Mouse (Mus musculus): ENCODE measurements at regions not wholly inside any gene's neighbourhood (a gene's known extent, or its start where the extent isn't known, plus 50 kb on each side); places are given as distances from the start of the nearest gene placed in this dataset.
A peak's percentile ranks its signal among the peaks of the same experiment; 100 is the strongest.

DNA sequence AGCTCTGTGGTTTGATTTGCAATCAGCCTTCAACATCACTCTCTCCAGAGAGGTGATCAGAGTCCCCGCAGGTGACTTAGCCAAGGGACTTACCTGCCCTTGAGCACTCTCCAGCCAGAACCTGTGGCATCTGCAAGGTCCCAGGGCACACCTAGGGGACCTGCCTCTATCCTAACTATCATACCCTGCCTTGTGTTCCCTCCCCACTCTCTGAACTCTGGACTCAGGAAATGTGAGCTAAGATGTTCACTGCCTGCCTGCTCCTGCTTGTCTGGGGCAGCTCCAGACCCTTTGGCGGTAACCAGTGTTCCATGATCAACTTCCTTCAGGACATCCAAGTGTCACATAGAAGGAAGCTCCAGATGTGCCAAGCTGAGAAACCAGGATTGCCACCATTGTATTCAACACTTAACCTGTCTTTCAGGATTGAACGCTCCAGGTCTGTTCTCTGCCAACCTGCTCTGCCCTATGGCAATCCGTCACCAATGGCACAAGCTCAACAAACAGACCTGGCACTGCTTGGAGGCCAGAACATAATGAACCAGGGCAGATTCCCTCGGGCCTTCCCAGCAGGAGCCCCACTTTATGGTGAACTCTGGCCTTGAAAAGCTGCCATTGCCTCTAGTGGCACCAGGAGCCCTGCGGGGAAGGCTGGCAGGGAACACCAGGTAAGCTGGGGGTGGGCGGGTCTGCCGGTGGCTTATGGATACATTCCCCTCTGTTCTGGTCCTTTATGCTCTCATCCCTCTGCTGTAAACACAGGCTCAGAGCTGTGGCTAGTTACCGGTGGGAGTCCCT lies 223.2 kb downstream of the Tle3 start:
- CTCF ChIA-PET: no interaction called here
- H3K27me3 ChIP-seq: no peaks in the 10 kb centered on the region
- POLR2A ChIA-PET: no interaction called here
- in situ Hi-C loops (cut with MboI; ENCODE audit: low pct_unique_long_range_greater_than_20kb): no loop called here
- no peak for TF ChIP-seq CTCF (IDR thresholded peaks at IDR 0.05)
- ATAC-seq: no peak
- no peak for DNase-seq (ENCODE audit: low read depth, low spot score)

- no peaks in the 10 kb centered on the region for H3K27me3 ChIP-seq
- in situ Hi-C loops (cut with MboI; ENCODE audit: low pct_unique_long_range_greater_than_20kb): no loop called here
- no peak for TF ChIP-seq CTCF (IDR thresholded peaks at IDR 0.05)
- CTCF ChIA-PET: no interaction called here
- POLR2A ChIA-PET: interaction anchor here (0.6 kb wide), 1 partner anchor 74 kb away, joined by 4 read pairs; no protein-coding TSS in a partner anchor
- no peak for DNase-seq (ENCODE audit: low read depth, low spot score)
- ATAC-seq: no peak
These were observed 221.8 kb downstream of the Tle3 start for GRCm38 (mm10) chr9:61593991-61594390.

GRCm38 (mm10) chr9:61589727-61590299 lies 217.6 kb downstream of the Tle3 start:
- no peaks in the 10 kb centered on the region for H3K27me3 ChIP-seq
- no peak for ATAC-seq
- TF ChIP-seq CTCF (IDR thresholded peaks at IDR 0.05): no peak
- no peak for DNase-seq (ENCODE audit: low read depth, low spot score)
- in situ Hi-C loops (cut with MboI; ENCODE audit: low pct_unique_long_range_greater_than_20kb): no loop called here
- POLR2A ChIA-PET: no interaction called here
- CTCF ChIA-PET: no interaction called here

- ChIA-PET POLR2A (no interaction called here), CTCF (interaction anchor here (0.7 kb wide), 1 partner anchor 20 kb away, joined by 3 read pairs; no protein-coding TSS in a partner anchor)
- no peak for ATAC-seq
- no peak for DNase-seq (ENCODE audit: low read depth, low spot score)
- in situ Hi-C loops (cut with MboI; ENCODE audit: low pct_unique_long_range_greater_than_20kb): no loop called here
- H3K27me3 ChIP-seq: no peaks in the 10 kb centered on the region
- TF ChIP-seq CTCF (IDR thresholded peaks at IDR 0.05): no peak
These were observed 211.3 kb downstream of the Tle3 start for GRCm38 (mm10) chr9:61583281-61584072.

DNA sequence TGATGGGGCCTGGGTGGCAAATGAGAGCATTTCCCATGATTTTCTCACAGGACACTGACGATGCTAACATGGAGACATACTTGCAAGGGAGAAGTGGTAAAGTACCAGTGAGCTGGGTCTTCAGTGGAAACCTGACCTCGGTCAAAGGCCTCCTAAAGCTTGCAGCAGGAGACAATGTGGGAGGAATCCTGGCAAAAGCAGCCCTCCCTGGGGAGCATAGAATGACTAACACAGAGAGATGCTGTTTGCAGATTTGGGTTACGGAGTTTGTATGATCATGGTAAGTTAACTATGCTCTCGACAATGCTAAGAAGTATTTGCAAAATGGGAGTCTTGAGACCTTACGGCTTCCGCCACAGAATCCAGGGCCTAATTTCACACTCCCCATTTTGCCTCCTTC lies 208.9 kb downstream of the Tle3 start:
- in situ Hi-C loops (cut with MboI; ENCODE audit: low pct_unique_long_range_greater_than_20kb): no loop called here
- ChIA-PET POLR2A (no interaction called here), CTCF (no interaction called here)
- TF ChIP-seq CTCF (IDR thresholded peaks at IDR 0.05): no peak
- H3K27me3 ChIP-seq: no peaks in the 10 kb centered on the region
- no peak for DNase-seq (ENCODE audit: low read depth, low spot score)
- no peak for ATAC-seq

DNA sequence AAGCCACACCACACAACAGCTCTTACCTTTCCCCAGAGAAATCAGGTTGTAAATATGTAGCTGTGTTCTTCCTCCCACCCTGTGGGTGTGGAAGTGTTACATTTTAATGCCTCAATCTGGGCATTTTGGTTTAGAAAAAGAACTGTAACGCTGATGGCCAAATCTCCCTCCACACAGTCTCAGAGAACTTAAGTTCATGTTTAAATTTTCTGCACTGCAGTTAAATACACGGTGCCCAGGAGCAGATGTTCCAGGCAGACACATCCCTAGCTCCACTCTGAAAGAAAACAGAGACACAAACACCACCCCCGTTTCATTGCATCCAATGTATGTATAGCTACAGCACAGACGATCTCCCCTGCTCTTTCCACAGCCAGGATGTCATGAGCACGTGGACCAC lies 206.1 kb downstream of the Tle3 start:
- H3K27me3 ChIP-seq: no peaks in the 10 kb centered on the region
- DNase-seq (ENCODE audit: low read depth, low spot score) (no peak), ATAC-seq (no peak)
- CTCF ChIA-PET: interaction anchor here (0.9 kb wide), 1 partner anchor 31 kb away, joined by 3 read pairs; no protein-coding TSS in a partner anchor
- no peak for TF ChIP-seq CTCF (IDR thresholded peaks at IDR 0.05)
- POLR2A ChIA-PET: no interaction called here
- in situ Hi-C loops (cut with MboI; ENCODE audit: low pct_unique_long_range_greater_than_20kb): no loop called here

GRCm38 (mm10) chr9:61573634-61574359 lies 201.6 kb downstream of the Tle3 start:
- no peak for TF ChIP-seq CTCF (IDR thresholded peaks at IDR 0.05)
- POLR2A ChIA-PET: no interaction called here
- in situ Hi-C loops (cut with MboI; ENCODE audit: low pct_unique_long_range_greater_than_20kb): no loop called here
- DNase-seq (ENCODE audit: low read depth, low spot score): no peak
- no peaks in the 10 kb centered on the region for H3K27me3 ChIP-seq
- CTCF ChIA-PET: no interaction called here
- no peak for ATAC-seq

GRCm38 (mm10) chr9:61563017-61563416 lies 190.9 kb downstream of the Tle3 start:
- ChIA-PET CTCF (no interaction called here), POLR2A (no interaction called here)
- no peak for TF ChIP-seq CTCF (IDR thresholded peaks at IDR 0.05)
- in situ Hi-C loops (cut with MboI; ENCODE audit: low pct_unique_long_range_greater_than_20kb): no loop called here
- DNase-seq (ENCODE audit: low read depth, low spot score) (no peak), ATAC-seq (no peak)
- no peaks in the 10 kb centered on the region for H3K27me3 ChIP-seq

DNA sequence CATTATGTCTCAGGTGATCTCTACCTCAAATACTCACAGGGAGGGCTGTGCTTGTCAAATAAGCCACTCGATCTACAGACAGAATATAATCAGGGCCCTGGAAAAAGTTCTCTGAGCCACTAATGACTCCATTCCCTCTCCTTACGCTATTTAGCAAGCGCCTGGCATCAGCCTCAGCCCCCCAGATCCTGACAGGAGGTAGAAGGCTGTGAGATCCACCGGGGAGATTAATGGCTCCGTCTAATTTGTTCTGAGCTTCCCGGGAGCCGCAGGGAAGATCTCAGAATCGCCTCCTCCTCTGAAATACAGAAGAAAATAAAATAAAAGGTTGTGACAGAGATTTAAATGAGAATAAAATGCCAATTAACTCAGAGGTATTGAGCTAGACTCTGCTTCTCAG lies 189.4 kb downstream of the Tle3 start:
- ChIA-PET POLR2A (no interaction called here), CTCF (no interaction called here)
- no peak for ATAC-seq
- no peak for DNase-seq (ENCODE audit: low read depth, low spot score)
- H3K27me3 ChIP-seq: no peaks in the 10 kb centered on the region
- no peak for TF ChIP-seq CTCF (IDR thresholded peaks at IDR 0.05)
- in situ Hi-C loops (cut with MboI; ENCODE audit: low pct_unique_long_range_greater_than_20kb): no loop called here

DNA sequence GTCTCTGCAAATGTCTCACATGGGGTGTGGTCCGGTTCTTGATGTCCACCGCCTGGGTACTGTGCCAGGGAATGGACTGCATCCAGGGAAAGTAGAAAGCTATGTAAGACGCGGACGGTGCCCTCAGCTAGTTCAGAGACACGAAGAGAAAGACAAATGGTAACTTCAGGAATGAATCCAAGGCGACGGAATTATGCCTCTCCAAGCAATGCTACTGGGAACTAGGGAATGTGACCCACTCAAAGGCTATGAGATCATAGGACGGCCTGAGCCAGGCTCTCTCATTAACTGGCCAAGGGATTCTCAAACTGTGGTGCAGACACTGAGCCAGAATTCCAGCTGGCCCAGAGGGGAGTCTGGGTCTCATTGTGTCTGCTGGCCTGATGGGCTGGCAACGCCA lies 186.5 kb downstream of the Tle3 start:
- in situ Hi-C loops (cut with MboI; ENCODE audit: low pct_unique_long_range_greater_than_20kb): no loop called here
- ATAC-seq: no peak
- CTCF ChIA-PET: no interaction called here
- POLR2A ChIA-PET: interaction anchor here (0.6 kb wide), 1 partner anchor 76 kb away, joined by 7 read pairs; no protein-coding TSS in a partner anchor
- H3K27me3 ChIP-seq: no peaks in the 10 kb centered on the region
- peak; percentile 34 for DNase-seq (ENCODE audit: low read depth, low spot score)
- no peak for TF ChIP-seq CTCF (IDR thresholded peaks at IDR 0.05)
